Mouse (Mus musculus) embryonic facial prominence, embryonic 14.5 days (tissue): Measurements from ENCODE around the gene Ghrhr. TPM values are rescaled to one million over a fixed set of nuclear protein-coding genes. Genes with fewer than 3 reads are reported as not detected.

Experiments
- ATAC-seq: fragments of 200-750 bp; cut with Nextera tagmentation; 2 replicates; pipeline ENCODE4 v1.8.0; 2017; ENCODE audit warnings: low read depth, moderate number of reproducible peaks, moderate TSS enrichment
- DNase-seq: peaks from one replicate; pipeline ENCODE4 v3.0.0-alpha.2; 2015; ENCODE audit warnings: low spot score
- H3K27ac ChIP-seq: fragments of 300-500 bp; sonication (generic); replicated peaks from 2 replicates; pipeline ENCODE4 v1.5.1; 2014; ENCODE audit warnings: low read depth, mild to moderate bottlenecking, low read length, moderate library complexity
- H3K27me3 ChIP-seq: fragments of 300-500 bp; sonication (generic); replicated peaks from 2 replicates; pipeline ENCODE4 v1.6.1; 2014; ENCODE audit warnings: low read length; ENCODE audit not compliant: control insufficient read depth, insufficient read depth
- H3K36me3 ChIP-seq: fragments of 300-500 bp; sonication (generic); 2 replicates; pipeline ENCODE4 v1.6.1; 2014; ENCODE audit warnings: low read length, mixed read lengths; ENCODE audit not compliant: control insufficient read depth, insufficient read depth
- H3K4me1 ChIP-seq: fragments of 300-500 bp; sonication (generic); 2 replicates; pipeline ENCODE4 v1.6.1; 2014; ENCODE audit warnings: antibody characterized with exemption, low read length; ENCODE audit not compliant: control insufficient read depth, insufficient read depth
- H3K4me2 ChIP-seq: fragments of 300-500 bp; sonication (generic); 2 replicates; pipeline ENCODE4 v1.6.1; 2014; ENCODE audit warnings: low read depth, mild to moderate bottlenecking, low read length, moderate library complexity, mixed read lengths
- H3K4me3 ChIP-seq: fragments of 300-500 bp; sonication (generic); 2 replicates; pipeline ENCODE4 v1.5.1; 2014; ENCODE audit warnings: low read depth, mild to moderate bottlenecking, low read length
- H3K9ac ChIP-seq: fragments of 300-500 bp; sonication (generic); 2 replicates; pipeline ENCODE4 v1.6.1; 2014; ENCODE audit warnings: low read depth, mild to moderate bottlenecking, low read length, moderate library complexity, mixed read lengths
- H3K9me3 ChIP-seq: fragments of 300-500 bp; sonication (generic); 2 replicates; pipeline ENCODE4 v1.6.1; 2016; ENCODE audit warnings: low read length; ENCODE audit not compliant: control insufficient read depth
- WGBS: fragments of 180-500 bp; shearing (Covaris S2); extraction: QIAGEN DNeasy Blood & Tissue Kit; methylation state at CpG from one replicate; pipeline ENCODE4 v1.1.7; 2014; 5-methylcytosine and 5-hydroxymethylcytosine counted together
- polyA plus RNA-seq: library from polyadenylated mRNA; unstranded; fragments of >200 nt; fragmentation: Nextera tagmentation; extraction: Ambion mirVana; gene quantifications from 2 replicates; pipeline ENCODE4 v1.2.1, GENCODE M21; 2014

Ghrhr gene
- polyA plus RNA-seq, 1 experiment from 2014 or later, result not detected

- DNase-seq, result no peak
- Histone ChIP-seq H3K36me3 (no peaks in the 10 kb centered on the region), H3K27ac (no peak overlapping the region), H3K27me3 (no peaks in the 10 kb centered on the region), H3K9ac (no peak overlapping the region), H3K4me3 (no peak overlapping the region), H3K4me1 (0 out of 2 replicates have a peak, but pooled peaks cover under 1% of the 10 kb centered on the region), H3K9me3 (peaks cover 7% of the 10 kb centered on the region; the same call in 1 of the 2 replicates), H3K4me2 (no peak overlapping the region)
- 77% methylated on average over 5 of the region's 5 CpGs for WGBS
- no peak for ATAC-seq
Measured at GRCm38 (mm10) chr6:55347711-55348571, 28.2 kb upstream of the Ghrhr start.

GRCm38 (mm10) chr6:55349231-55349630, 26.9 kb upstream of the Ghrhr start:
- H3K4me1 ChIP-seq, result no peaks in the 10 kb centered on the region
- H3K4me3 ChIP-seq, result no peak overlapping the region
- DNase-seq, result no peak
- peaks cover 7% of the 10 kb centered on the region; the same call in 1 of the 2 replicates for H3K9me3 ChIP-seq
- no peaks in the 10 kb centered on the region for H3K36me3 ChIP-seq
- no peak overlapping the region for H3K9ac ChIP-seq
- H3K27ac ChIP-seq, result no peak overlapping the region
- 82% methylated on average over 4 of the region's 4 CpGs for WGBS
- no peaks in the 10 kb centered on the region for H3K27me3 ChIP-seq
- no peak overlapping the region for H3K4me2 ChIP-seq
- no peak for ATAC-seq

- WGBS, result 95% methylated on average over 6 of the region's 6 CpGs
- DNase-seq (no peak), ATAC-seq (no peak)
- H3K27me3 ChIP-seq, result no peaks in the 10 kb centered on the region
- H3K9ac ChIP-seq, result no peak overlapping the region
- H3K9me3 ChIP-seq, result peaks cover 7% of the 10 kb centered on the region; the same call in 1 of the 2 replicates
- no peaks in the 10 kb centered on the region for H3K36me3 ChIP-seq
- H3K4me1 ChIP-seq, result no peaks in the 10 kb centered on the region
- H3K4me2 ChIP-seq, result no peak overlapping the region
- H3K4me3 ChIP-seq, result no peak overlapping the region
- H3K27ac ChIP-seq, result no peak overlapping the region
Measured at GRCm38 (mm10) chr6:55350383-55350952, 25.6 kb upstream of the Ghrhr start.

- no peak for DNase-seq
- Histone ChIP-seq H3K36me3 (no peaks in the 10 kb centered on the region), H3K4me1 (no peaks in the 10 kb centered on the region), H3K27ac (no peak overlapping the region), H3K4me2 (no peak overlapping the region), H3K27me3 (no peaks in the 10 kb centered on the region), H3K9me3 (peaks cover 7% of the 10 kb centered on the region; the same call in 1 of the 2 replicates), H3K9ac (no peak overlapping the region), H3K4me3 (no peak overlapping the region)
- ATAC-seq, result no peak
- 71% methylated on average over 7 of the region's 7 CpGs for WGBS
Measured at GRCm38 (mm10) chr6:55351712-55352111, 24.4 kb upstream of the Ghrhr start.

- H3K4me1 ChIP-seq, result no peaks in the 10 kb centered on the region
- 83% methylated on average over 12 of the region's 12 CpGs for WGBS
- H3K4me3 ChIP-seq, result no peak overlapping the region
- DNase-seq (no peak), ATAC-seq (no peak)
- no peak overlapping the region for H3K9ac ChIP-seq
- peaks cover 7% of the 10 kb centered on the region; the same call in 1 of the 2 replicates for H3K9me3 ChIP-seq
- no peaks in the 10 kb centered on the region for H3K36me3 ChIP-seq
- no peaks in the 10 kb centered on the region for H3K27me3 ChIP-seq
- H3K4me2 ChIP-seq, result no peak overlapping the region
- H3K27ac ChIP-seq, result no peak overlapping the region
Measured at GRCm38 (mm10) chr6:55353711-55354445, 22.2 kb upstream of the Ghrhr start.

GRCm38 (mm10) chr6:55354456-55355117, 21.5 kb upstream of the Ghrhr start:
- DNase-seq, result no peak
- no peaks in the 10 kb centered on the region for H3K27me3 ChIP-seq
- no peak overlapping the region for H3K9ac ChIP-seq
- no peak overlapping the region for H3K4me3 ChIP-seq
- no peak overlapping the region for H3K4me2 ChIP-seq
- ATAC-seq, result no peak
- no peak overlapping the region for H3K27ac ChIP-seq
- no peaks in the 10 kb centered on the region for H3K36me3 ChIP-seq
- no peaks in the 10 kb centered on the region for H3K4me1 ChIP-seq
- peaks cover 7% of the 10 kb centered on the region; the same call in 1 of the 2 replicates for H3K9me3 ChIP-seq
- 61% methylated on average over 4 of the region's 4 CpGs for WGBS

- Histone ChIP-seq H3K4me3 (no peak overlapping the region), H3K27me3 (no peaks in the 10 kb centered on the region), H3K9ac (no peak overlapping the region), H3K4me1 (no peaks in the 10 kb centered on the region), H3K9me3 (no peaks in the 10 kb centered on the region), H3K4me2 (no peak overlapping the region), H3K36me3 (no peaks in the 10 kb centered on the region), H3K27ac (no peak overlapping the region)
- ATAC-seq, result no peak
- 72% methylated on average over 7 of the region's 7 CpGs for WGBS
- DNase-seq, result no peak
Measured at GRCm38 (mm10) chr6:55355575-55355974, 20.5 kb upstream of the Ghrhr start.

- ATAC-seq, result no peak
- Histone ChIP-seq H3K27me3 (no peaks in the 10 kb centered on the region), H3K4me1 (no peaks in the 10 kb centered on the region), H3K4me3 (no peak overlapping the region), H3K27ac (no peak overlapping the region), H3K36me3 (no peaks in the 10 kb centered on the region), H3K4me2 (no peak overlapping the region), H3K9me3 (no peaks in the 10 kb centered on the region), H3K9ac (no peak overlapping the region)
- 47% methylated on average over 5 of the region's 5 CpGs for WGBS
- no peak for DNase-seq
Measured at GRCm38 (mm10) chr6:55356017-55356703, 19.9 kb upstream of the Ghrhr start.
